Mouse (Mus musculus) layer of hippocampus, adult 18-20 months (tissue): ENCODE results near the gene Acpp. TPM values are rescaled to one million over a fixed set of nuclear protein-coding genes. Genes with fewer than 3 reads are reported as not detected.

Experiments used
- DNase-seq, 2 experiments: peaks; one replicate each; pipeline ENCODE4 v3.0.0; 2022; ENCODE audit warnings: low spot score in 2 of 2
- total RNA-seq, 2 experiments: library from RNA; stranded (reverse); gene quantifications; 2 replicates each; pipeline ENCODE4 v1.2.3; 2021

Gene Acpp
- total RNA-seq, 2 experiments from 2014 or later: 0.27 TPM; not detected in 1

DNA sequence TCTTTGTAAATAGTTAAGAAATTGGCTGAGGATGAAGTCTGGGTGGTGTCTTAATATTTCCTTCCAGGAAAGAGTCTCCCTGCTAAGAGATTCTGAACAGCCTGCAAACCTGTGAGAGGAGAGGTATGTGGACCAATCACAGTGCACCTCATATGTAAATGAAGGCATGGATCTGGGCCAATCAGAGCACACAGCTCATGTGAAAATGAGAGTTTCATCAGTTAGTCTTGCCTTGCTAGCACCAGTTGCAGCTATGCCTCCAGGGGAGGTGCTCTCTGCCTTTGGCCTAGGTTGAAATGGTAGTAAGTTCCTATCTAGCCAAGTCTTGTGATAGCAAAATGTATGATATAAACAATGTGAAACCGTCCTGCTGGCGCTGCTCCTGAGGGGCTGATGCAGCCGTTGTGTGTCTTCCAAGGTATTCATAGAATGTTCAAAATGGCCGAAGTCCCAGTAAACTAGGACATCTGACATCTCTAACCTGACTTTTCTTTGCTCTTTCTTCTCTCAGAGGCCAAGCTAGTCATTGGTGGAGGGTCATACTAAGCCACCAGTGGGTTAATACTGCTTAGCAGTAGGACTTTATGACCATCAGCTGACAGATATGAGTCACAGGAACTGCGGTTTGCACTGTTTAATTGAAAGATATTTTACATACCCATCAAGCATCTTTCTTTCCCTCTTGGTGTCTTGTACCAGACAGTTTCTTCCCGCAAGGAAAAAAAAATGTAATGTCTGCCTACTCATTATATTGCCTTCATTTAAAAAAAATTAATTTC, 32.0 kb downstream of the Acpp start:
- no peak for DNase-seq

DNA sequence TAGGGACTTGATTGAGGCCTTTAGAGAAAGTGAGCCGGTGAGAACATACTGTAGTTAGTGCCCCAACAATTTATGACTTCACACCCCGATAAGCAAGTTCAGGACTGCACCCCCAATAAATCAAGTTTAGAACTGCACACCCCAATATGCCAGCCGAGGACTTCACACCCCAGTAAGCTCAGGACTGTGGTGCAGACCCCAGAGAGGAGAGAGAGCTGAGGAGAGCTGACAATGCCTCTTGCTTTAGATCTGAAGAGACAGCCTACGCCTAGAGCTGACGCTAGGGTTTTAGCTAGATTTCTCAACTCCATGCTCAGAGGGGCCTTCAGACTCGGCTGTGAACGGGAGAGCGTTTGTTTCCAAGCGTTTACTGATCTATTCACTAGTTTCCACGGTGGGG, 32.7 kb downstream of the Acpp start:
- no peak for DNase-seq

DNA sequence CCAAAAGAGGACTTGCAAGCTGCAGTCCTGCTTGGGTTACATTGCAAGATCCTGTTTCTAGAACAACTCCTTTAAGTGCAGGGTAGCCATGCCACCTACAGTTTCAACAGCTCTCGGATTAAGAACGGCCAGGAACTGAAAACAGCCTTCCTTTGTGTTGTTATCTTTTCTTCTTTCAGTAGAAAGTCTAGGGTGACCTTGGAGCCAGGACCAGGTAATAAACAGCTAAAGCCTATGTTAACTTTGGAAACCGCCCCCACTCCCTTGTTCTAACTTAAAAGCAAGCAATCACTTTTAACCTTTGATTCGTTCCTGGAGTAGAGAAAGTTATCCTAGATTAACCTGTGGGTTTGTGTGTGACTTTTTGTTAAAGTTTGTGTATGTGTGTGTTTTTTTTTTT, 33.2 kb downstream of the Acpp start:
- DNase-seq: no peak

DNA sequence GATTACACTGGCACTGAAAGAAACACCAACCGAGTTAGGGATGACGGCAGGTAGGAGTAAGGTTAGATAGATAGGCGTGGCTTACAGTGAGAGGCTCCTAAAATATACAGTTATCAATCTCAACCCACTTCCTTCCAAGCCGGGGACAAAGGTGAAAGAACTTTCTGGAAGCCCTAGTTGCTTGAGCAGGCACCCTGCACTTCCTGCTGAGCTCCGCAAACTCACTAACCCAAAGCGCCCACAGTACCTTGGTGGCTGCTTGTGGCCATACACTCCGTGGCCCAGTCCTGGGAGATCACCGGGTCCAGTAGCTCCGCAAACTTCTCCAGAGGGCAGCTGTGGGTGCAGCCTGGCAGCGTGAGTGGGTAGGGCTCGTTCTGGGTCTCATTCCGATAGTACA, 37.0 kb downstream of the Acpp start:
- DNase-seq: no peak

DNA sequence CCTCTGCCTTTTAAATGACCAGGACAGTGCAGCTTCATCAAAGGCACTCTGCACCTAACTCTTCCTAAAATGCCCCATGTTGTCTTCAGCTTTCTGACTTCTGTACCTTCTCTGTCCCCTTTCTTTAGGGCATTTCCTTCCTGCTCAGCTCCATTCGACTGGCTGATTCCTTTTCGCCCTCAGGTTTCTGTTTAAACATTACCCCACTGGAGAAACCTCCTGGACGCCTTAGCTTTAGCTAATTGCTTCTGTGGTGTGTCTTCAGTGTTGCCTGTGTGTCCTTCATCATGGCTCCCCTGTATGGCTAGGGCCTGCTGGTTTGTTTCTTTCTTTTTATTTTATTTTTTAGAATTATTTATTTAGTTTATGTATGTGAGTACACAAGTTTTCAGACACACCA, 40.5 kb downstream of the Acpp start:
- DNase-seq: no peak

DNA sequence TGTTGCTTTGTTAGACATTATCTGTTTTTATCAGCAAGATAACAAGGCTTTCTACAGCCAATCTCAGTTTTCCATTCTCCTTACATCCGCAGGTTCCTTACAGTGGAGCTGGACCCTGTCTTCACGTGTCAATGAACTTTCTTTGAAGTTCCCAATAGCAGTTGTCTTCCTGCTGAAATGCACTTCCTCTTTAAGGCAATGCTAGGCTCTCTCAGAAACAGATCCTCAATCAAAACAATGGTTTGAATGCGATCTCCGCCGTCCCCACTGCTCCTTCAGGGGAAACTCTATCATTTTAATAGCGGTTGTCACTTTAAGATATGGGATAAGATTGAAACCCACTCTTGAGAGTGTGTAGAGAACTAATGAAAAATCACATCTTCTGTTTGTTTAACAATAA, 52.6 kb downstream of the Acpp start:
- no peak for DNase-seq

DNA sequence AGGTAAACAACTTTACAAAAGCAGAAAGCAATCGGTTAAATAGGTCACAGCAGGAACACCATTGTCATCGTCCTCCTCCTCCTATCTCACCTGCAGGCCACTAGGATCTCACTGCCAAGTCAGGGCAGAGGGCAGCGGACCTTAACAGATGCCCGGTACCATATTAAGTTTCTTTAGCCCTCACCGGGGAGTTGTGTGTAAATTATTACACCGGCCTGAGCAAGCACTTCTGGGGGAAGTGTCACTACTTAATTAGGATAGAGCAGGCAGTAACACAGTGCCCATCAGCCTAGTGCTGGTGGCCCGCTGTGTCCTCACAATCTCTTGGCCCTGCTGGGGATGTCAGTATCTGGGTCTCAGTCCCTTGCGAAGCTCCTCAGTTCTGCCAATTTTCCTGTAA, 55.0 kb downstream of the Acpp start:
- DNase-seq: no peak

DNA sequence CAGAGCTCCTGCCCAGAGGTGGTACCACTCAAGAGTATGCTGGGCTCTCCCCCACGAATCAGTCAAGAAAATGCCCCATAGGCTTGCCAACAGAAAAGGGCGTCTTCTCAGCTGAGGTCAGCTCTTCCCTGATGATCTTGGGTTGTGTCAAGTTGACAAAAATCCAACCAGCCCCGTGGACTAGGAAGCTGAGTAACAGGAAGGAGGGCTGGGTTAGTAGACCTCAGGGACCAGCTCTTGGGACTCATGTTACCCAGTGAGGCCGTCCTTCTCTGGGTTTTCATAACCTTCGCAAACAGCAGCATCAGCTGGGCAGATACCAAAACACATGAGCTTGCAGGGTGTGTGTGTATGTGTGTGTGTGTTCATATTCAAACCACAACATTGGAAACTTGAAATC, 55.8 kb downstream of the Acpp start:
- no peak for DNase-seq

DNA sequence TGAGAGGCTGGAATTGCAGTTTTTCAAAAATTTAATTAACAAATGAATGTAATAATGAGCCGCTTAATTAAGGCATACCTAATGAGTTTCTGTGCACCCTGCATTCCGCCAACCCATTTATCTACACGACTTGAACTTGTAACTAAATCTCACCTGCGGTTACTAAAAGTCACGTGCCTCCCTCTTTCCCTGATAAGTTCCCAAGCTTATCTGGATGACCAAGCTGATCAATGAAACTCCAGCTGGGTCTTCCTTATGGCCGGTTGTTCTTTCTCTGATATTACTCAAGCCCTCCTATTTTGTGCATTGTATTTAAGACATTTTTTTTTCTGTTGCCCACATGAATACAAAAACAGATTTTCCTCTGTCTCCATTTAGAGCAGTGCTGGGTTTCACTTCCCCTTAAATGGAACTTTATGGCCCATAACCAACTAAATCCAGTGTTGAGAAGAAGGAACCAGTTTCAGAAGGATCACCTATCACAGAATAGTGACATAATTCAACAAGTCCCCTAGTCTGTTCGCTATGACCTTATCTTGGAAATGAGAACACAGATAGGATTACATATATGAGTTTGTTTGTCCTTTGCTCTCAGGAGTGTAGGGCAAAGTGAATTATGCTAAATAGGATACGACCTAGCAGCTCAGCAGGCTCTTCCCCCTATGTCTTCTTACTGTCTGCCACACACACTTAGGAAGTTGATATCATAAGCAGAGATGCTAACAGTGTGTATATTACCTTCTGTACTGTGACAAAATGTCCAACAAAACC, 56.6 kb downstream of the Acpp start:
- no peak for DNase-seq

DNA sequence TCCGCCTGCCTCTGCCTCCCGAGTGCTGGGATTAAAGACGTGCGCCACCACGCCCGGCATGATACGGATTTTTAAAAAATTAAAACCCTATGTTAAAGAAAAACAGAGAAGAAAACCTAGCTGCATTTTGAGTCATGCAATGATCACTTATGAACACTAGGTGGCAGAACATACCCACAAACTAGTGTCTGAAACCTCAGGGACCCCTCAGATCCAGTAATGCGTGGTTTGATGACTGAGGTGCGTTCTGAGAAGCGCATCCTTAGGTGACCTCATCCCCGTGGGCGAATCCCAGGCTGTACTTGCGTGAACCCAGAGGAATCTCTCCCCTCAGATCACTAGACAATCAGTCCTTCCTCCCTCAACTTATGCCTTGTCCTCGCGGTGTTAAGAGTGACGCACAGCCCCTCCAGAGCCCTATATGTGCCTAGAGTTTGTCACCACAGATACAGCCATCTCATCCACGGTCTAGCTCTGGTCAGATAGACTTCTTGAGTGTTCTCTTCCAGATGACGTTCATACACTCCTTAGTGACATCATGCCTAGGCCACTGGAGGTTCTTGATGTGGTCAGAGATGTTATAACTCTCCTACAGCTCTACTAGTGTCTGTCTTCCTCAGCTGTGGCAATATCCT, 59.9 kb downstream of the Acpp start:
- peak in 1 of 2 experiments; percentile 71 for DNase-seq

DNA sequence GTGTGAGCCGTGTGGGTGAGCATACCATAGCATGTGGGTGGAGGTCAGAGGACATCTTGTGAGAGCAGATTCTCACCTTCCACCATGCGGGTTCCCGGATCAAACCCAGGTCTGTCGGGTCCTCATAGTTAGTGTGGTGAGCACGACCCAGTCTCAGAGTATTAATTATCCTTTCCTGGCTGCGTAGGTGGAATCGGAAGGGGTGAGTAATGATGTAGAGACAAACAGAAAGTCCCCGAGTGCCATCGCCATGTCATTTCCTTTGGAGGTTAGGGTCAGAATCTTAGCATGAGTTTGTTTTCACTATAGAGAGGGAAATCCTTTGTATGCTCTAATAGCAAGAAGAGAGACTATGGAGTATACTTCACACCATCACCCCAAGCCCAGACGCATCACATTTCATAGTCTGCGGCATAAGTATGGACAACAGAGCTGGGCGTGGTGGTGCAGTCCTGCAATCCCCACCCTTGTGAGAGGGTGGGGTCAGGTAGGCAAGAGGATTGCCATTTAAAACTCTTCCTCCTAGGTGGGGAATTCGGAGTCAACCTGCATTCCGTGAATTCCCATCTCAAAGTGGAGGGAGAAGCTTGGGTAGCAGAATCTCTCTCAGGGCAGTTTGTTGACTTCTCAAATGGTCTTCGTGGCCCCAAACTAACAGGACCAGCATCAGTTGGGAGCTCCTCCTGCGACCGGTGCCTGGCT, 62.3 kb downstream of the Acpp start:
- no peak for DNase-seq

DNA sequence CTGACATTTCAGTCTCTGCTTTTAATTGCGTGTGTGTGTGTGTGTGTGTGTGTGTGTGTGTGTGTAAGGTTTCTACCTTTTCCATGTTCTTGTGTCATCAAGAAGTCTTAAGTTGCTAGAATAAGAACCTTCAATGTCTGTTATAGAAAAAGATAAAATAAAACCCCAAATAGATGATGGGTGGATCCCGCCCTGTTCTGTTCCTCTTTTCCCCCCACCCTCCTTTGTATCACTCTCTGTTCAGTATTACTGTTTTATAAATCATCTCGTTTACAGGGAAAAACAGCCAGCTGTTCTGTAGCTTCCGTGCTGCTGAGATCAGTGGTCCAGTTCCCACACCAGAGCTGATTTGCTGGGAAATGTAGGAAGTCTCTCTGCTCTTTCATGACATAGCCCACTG, 65.5 kb downstream of the Acpp start:
- no peak for DNase-seq

DNA sequence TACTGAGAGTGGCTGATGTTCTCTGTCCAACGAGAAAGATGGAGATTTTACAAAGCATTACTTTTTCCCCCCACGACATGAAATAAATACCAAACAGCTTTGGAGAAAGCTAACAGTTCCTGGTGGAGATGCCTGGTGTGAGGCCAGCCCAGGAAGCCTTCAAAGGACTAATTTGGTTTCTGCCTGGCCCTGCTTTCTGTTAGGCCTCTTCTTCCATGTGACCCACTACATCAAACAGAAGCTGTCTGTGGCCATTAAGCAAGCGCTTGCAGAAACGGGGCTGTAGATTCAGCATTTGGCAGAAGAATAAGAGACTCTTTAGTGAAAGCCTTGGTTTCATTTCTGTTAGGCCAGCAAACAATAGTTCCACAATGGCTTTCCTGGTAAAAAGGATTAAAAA, 65.9 kb downstream of the Acpp start:
- no peak for DNase-seq

DNA sequence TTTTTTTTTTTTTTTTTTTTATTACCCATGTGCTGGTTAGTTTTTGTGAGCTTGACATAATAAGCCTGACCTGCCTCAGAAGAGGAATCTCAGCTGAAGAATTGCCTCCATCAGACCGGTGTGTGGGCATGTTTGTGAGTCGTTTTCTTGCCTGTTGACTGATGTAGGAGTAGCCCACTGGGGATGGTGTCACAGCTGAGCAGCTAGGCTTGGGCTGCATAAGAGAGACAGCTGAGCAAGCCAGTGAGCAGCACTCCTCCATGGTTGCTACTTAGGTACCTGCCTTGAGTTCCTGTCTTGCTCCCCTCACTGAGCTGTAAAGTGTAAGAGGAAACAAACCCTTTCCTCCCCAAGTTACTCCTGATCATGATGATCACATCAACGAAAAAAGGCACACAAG, 67.6 kb downstream of the Acpp start:
- DNase-seq: no peak

DNA sequence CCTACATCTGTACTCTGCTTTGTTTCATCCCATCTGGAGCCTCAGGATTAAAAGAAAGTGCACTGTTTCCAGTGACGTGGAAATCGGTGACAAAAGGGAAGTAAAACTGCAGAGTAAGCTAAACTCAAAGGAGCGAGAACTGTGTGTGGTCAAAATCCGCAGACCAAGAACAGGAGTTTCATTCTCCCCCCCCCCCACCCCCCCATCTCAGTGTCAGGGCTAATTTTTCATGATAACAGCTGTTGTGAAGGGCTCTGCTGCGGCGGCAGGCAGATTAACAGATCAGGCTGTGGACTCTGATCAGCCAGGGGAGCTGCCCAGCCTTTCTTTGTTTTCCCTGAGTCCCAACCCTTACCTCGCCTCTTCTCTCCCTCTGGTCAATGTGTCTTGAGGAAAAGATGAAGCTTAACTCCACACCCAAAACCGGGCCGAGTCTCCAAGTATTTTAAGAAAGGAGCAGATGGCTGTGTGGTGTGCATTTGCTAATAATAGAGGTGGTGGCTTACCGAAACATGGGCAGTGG, 68.1 kb downstream of the Acpp start:
- DNase-seq: no peak

DNA sequence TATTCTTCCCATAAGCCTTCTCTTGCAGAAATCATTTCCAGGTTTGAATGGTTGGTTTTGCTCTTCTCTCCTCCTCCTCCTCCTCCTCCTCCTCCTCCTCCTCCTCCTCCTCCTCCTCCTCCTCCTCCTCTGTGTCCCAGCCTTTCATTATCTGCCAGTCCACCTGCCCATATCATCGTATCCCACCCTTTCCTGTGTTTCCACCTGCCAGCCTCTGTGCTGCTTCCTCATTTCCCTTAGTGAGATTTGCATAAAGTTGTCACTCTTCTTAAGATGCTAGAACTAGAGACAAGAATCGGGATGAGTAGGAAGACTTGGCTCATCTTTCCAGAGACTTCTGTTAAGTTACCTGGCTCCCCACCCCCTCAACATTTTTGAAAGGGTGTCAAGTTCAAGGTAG, 73.0 kb downstream of the Acpp start:
- no peak for DNase-seq

DNA sequence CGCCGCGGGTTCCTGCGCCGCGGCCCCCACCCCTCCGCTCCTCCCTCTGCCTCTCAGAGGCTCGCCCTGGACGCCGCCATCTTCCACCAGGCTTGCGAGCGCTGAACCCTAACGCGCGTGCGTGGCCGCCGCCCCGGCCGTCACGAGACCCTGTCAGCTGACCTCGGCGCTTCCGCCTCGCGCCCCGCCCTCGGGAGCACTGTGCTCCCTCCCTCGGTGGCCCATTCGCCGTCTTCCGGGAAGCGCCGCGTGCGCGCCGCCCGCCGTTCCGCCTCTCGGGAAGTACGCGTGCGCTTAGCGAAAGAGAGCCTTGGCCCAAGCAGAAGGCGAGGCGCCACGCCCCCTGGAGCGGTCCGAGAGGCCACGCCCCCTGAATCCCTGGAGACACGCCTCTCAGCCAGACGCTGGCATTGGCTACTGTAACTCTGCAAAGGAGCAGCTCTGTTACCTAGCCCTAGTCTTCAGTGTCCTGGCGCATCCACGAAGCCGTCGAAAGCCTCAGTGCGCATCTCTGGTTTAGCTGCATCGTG, 74.7 kb downstream of the Acpp start, which contains the start of gene Dnajc13:
Dnajc13 (minus strand) TSS at position 108 of the 530 bp plus-strand sequence.
- peak; percentile 99 for DNase-seq

DNA sequence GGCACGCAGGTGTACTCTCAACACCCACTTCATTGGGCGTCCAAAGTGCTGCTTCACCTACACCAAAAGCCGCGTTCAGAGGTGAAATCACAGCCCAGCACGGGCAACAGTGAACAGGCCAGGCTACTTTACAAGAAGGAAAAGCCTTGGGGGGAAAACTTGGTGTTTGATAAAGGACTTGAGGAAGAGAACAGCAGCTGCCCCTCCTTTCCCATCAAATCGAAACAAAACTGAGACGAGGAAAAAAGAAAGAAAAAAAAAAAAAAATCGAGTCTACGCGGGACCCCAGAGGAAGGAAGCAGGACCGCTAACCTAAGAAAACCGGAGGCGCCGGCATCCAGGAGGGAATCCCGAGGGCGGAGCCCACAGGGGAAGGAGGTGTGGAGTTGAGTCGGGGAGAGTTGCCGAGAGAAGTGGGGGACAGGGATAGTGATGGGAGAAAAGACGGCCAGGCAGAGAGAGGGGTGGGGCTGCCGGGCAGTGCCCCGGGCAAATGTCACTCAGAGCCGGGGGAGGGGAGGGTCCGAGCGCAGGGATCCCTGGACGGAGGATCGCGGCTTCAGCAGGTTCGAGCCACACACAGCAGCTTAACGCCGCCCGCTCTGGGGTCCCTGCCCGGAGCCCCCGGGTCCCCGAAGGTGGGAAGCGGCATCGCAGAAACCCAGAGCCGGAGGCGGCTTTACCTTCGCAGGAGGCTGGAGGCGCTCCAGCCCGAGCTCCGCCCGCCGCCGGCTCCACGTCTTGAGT, 75.4 kb downstream of the Acpp start:
- DNase-seq: no peak

DNA sequence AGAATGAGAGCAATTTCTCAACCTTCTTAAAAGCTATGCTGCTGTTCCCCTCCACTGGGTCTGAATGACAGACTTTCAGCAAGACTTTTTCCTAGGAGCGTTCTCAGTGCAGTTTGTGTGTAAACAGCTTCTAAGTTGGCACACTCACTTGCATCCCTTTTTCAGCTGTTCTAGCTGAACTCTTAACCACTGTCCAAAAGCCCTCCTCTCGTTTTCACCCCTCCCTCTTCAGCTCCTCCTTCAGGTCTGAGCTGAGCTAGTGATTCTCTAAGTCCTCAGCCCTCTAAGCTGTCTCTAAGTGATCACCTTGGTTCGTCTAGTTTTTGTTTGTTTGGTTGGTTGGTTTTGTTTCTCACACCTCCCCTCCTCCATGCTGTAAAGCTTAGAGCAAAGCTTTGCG, 77.2 kb downstream of the Acpp start:
- DNase-seq: no peak

DNA sequence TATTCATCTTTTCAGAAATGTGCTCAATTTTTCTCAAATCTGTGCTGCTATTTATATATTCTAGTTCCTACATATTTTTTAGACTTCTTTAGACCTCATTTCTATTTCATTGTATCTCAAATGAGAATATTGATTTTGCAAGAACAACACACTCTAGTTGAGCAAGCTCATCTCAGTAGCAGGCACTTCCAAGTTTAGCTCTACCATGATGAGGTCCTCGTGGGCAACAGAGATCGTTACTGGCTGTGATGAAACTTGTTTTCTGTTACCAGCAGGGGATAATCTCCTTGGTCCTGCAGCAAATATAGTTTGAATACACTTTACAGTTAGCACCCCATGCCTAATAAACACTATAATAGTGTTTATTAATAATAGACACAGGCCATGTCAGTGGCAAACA, 81.5 kb downstream of the Acpp start:
- no peak for DNase-seq
